Mouse (Mus musculus) midbrain, postnatal 0 days (tissue): ENCODE measurements around the gene Pkdcc. TPM values are rescaled to one million over a fixed set of nuclear protein-coding genes. Genes with fewer than 3 reads are reported as not detected.

ENCODE experiments used
- ATAC-seq: fragments of 200-750 bp; cut with Nextera tagmentation; 2 replicates; pipeline ENCODE4 v1.8.0; 2017; ENCODE audit warnings: moderate number of reproducible peaks, mild to moderate bottlenecking, moderate TSS enrichment, moderate library complexity; ENCODE audit not compliant: low FRiP score
- DNase-seq: peaks from one replicate; pipeline ENCODE4 v3.0.0-alpha.2; 2015; ENCODE audit warnings: low spot score
- H3K27ac ChIP-seq: fragments of 300-500 bp; sonication (generic); 2 replicates; pipeline ENCODE4 v1.5.1; 2014; ENCODE audit warnings: low read depth, mild to moderate bottlenecking, low read length, mixed read lengths
- H3K27me3 ChIP-seq: fragments of 300-500 bp; sonication (generic); 2 replicates; pipeline ENCODE4 v1.6.1; 2014; ENCODE audit warnings: low read length, control low read depth, mixed read lengths; ENCODE audit not compliant: insufficient read depth
- H3K36me3 ChIP-seq: fragments of 300-500 bp; sonication (generic); 2 replicates; pipeline ENCODE4 v1.6.1; 2014; ENCODE audit warnings: low read length, control low read depth, mixed read lengths; ENCODE audit not compliant: insufficient read depth
- H3K4me1 ChIP-seq: fragments of 300-500 bp; sonication (generic); 2 replicates; pipeline ENCODE4 v1.6.1; 2014; ENCODE audit warnings: mild to moderate bottlenecking, control low read depth, antibody characterized with exemption, low read length, mixed read lengths; ENCODE audit not compliant: insufficient read depth
- H3K4me2 ChIP-seq: fragments of 300-500 bp; sonication (generic); 2 replicates; pipeline ENCODE4 v1.6.1; 2014; ENCODE audit warnings: low read depth, mild to moderate bottlenecking, low read length, mixed read lengths; ENCODE audit not compliant: poor library complexity, severe bottlenecking
- H3K4me3 ChIP-seq: fragments of 300-500 bp; sonication (generic); 2 replicates; pipeline ENCODE4 v1.5.1; 2014; ENCODE audit warnings: low read depth, mild to moderate bottlenecking, low read length, moderate library complexity
- H3K9ac ChIP-seq: fragments of 300-500 bp; sonication (generic); replicated peaks from 2 replicates; pipeline ENCODE4 v1.6.1; 2014; ENCODE audit warnings: mild to moderate bottlenecking, low read length, moderate library complexity, mixed read lengths; ENCODE audit not compliant: poor library complexity, severe bottlenecking
- H3K9me3 ChIP-seq: fragments of 300-500 bp; sonication (generic); 2 replicates; pipeline ENCODE4 v1.6.1; 2016; ENCODE audit warnings: low read length, control low read depth
- CTCF ChIP-seq: IDR thresholded peaks from 2 replicates; pipeline ENCODE4 v1.5.1; 2016; ENCODE audit warnings: antibody characterized with exemption, mild to moderate bottlenecking
- WGBS: fragments of 180-500 bp; shearing (Covaris S2); extraction: QIAGEN DNeasy Blood & Tissue Kit; methylation state at CpG from one replicate; pipeline ENCODE4 v1.1.7; 2014; 5-methylcytosine and 5-hydroxymethylcytosine counted together
- polyA plus RNA-seq: library from polyadenylated mRNA; unstranded; fragments of >200 nt; fragmentation: Nextera tagmentation; extraction: Ambion mirVana; gene quantifications from 2 replicates; pipeline ENCODE4 v1.2.1, GENCODE M21; 2015
- total RNA-seq: library from RNA; depleted of rRNA; stranded (reverse); fragments of >200 nt; gene quantifications from 2 replicates; pipeline ENCODE4 v1.2.3, GENCODE M21; 2014

The Pkdcc gene
- total and polyA plus RNA-seq, 2 experiments from 2014 or later, result 2.1 to 33.7 TPM

GRCm38 (mm10) chr17:83220954-83221538 lies 6.0 kb downstream of the Pkdcc start:
- WGBS, result 87% methylated on average over 18 of the region's 18 CpGs
- Histone ChIP-seq H3K9ac (no peak overlapping the region), H3K27me3 (peaks cover 56% of the 10 kb centered on the region), H3K4me2 (no peak overlapping the region), H3K4me3 (no peak overlapping the region), H3K4me1 (peaks cover 12% of the 10 kb centered on the region; the same call in 1 of the 2 replicates), H3K9me3 (no peaks in the 10 kb centered on the region), H3K27ac (no peak overlapping the region), H3K36me3 (peaks cover 20% of the 10 kb centered on the region; the same call in 1 of the 2 replicates)
- no peak for TF ChIP-seq CTCF
- no peak for DNase-seq
- no peak for ATAC-seq

DNA sequence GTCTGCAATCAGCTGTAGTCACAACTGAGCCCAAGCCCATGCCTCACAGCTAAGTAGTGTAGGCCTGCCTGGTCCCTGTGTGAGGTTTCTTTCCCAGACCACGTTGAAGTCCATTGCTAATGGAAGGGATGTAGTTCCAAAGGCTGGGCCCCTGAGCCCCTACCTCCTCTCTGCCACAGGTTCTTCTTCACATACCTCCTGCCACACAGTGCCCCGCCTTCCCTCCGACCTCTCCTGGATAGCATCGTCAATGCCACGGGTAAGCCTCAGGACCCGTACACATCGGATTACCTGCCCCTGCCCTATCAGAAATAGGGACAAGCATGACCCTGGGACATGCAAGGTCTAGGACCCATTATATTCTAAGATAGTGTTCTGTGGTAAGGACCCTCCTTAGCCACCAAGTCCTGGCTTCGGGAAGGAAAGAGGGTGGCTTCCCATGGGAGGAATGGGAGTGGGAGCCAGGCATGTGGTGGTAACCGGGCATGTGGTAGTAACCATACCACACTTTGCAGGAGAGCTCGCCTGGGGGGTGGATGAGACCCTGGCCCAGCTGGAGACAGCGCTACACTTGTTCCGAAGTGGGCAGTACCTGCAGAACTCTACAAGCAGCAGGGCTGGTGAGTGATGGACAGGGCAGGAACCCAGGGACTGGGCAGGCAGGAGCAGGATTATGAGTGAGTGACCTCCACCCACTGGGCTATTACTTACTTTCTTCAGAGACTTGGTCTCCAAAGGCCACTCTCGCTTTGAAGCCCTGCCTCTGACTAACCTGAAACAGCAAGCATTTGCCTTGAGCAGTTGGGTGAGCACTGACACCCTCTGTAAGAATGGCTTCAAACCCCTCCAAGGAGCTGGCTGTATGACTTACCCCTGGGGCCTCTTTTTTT lies 6.8 kb downstream of the Pkdcc start:
- Histone ChIP-seq H3K27me3 (peaks cover 52% of the 10 kb centered on the region), H3K9me3 (no peaks in the 10 kb centered on the region), H3K36me3 (peaks cover 20% of the 10 kb centered on the region; the same call in 1 of the 2 replicates), H3K4me1 (peaks cover 4% of the 10 kb centered on the region; the same call in 1 of the 2 replicates), H3K4me3 (no peak overlapping the region), H3K27ac (no peak overlapping the region), H3K9ac (no peak overlapping the region), H3K4me2 (no peak overlapping the region)
- no peak for DNase-seq
- ATAC-seq, result no peak
- no peak for TF ChIP-seq CTCF
- WGBS, result 86% methylated on average over 13 of the region's 13 CpGs

GRCm38 (mm10) chr17:83222705-83223104 lies 7.6 kb downstream of the Pkdcc start:
- H3K9ac ChIP-seq, result no peak overlapping the region
- H3K4me3 ChIP-seq, result no peak overlapping the region
- H3K36me3 ChIP-seq, result peaks cover 20% of the 10 kb centered on the region; the same call in 1 of the 2 replicates
- H3K9me3 ChIP-seq, result no peaks in the 10 kb centered on the region
- peaks cover 47% of the 10 kb centered on the region for H3K27me3 ChIP-seq
- DNase-seq (no peak), ATAC-seq (no peak)
- no peaks in the 10 kb centered on the region for H3K4me1 ChIP-seq
- WGBS, result 52% methylated on average over 3 of the region's 3 CpGs
- no peak for TF ChIP-seq CTCF
- no peak overlapping the region for H3K27ac ChIP-seq
- H3K4me2 ChIP-seq, result no peak overlapping the region

DNA sequence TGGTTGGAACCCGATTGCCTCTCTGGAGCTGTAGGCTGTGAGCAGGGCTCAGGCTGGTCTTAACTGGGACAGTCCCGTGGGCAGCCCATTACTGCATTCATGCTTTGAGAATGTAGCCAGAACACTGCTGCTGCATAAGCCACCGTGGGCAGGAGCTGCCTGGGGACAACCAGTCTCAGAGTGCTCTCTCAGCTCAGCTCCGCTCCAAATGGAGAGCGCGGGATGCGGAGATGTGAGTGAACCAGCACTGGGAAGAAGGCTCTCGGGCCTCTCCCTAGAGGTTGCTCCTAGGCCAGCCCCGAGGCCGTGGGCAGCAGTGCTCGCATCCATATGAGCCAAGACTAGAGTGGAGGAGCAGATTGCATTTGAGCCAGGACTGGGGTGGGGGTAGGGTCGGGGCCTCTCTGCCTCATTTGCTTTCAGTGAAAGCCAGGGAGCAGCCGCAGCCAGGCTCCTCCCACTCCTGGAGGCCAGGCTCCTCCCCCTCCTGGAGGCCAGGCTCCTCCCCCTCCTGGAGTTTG lies 9.4 kb downstream of the Pkdcc start:
- DNase-seq (no peak), ATAC-seq (peak; percentile 20; the same call in 1 of the 2 replicates)
- TF ChIP-seq CTCF, result no peak
- Histone ChIP-seq H3K9ac (no peak overlapping the region), H3K27ac (no peak overlapping the region), H3K36me3 (peaks cover 20% of the 10 kb centered on the region; the same call in 1 of the 2 replicates), H3K27me3 (peaks cover 37% of the 10 kb centered on the region), H3K4me2 (no peak overlapping the region), H3K9me3 (no peaks in the 10 kb centered on the region), H3K4me3 (no peak overlapping the region), H3K4me1 (no peaks in the 10 kb centered on the region)
- WGBS, result 37% methylated on average over 13 of the region's 13 CpGs

- WGBS, result 25% methylated on average over 8 of the region's 8 CpGs
- Histone ChIP-seq H3K36me3 (peaks cover 20% of the 10 kb centered on the region; the same call in 1 of the 2 replicates), H3K9me3 (no peaks in the 10 kb centered on the region), H3K9ac (no peak overlapping the region), H3K4me3 (no peak overlapping the region), H3K27me3 (peaks cover 44% of the 10 kb centered on the region), H3K4me1 (no peaks in the 10 kb centered on the region), H3K27ac (no peak overlapping the region), H3K4me2 (no peak overlapping the region)
- ATAC-seq, result peak; percentile 45; the same call in 1 of the 2 replicates
- TF ChIP-seq CTCF, result no peak
- peak; percentile 39 for DNase-seq
Observed at GRCm38 (mm10) chr17:83226395-83226986, 11.4 kb downstream of the Pkdcc start.
